ENCODE assay signal across 7 mouse cellular contexts in the genomic region with DNA sequence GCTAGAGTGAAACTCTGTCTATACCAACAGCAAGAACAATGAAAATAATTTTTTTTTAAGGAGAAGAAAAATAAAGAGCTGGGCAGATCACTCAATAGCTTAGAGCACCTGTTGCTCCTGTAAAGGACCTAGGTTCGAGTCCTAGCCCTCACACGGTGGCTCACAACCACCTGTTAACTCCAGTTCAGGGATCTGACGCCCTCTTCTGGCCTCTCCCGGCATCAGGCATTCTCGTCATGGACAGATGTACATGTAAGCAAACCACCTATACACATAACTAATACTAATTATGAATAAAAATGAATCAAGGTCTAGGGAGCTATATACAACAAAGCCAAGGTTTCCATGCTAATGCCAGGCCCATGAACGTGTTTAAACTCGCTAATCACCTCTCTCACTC. TPM values are rescaled to one million over a fixed set of nuclear protein-coding genes. Genes with fewer than 3 reads are reported as not detected.
DNase-seq lines count a peak whose midpoint lies in the region; ATAC-seq and TF ChIP-seq lines count a peak whose summit lies in the region.

No protein-coding gene starts in this region.

- 0 out of 2 replicates have a peak, but pooled peaks have one; percentile 45 for ATAC-seq in erythroid progenitor cell, adult 5-6 weeks (replicated peaks; ENCODE audit: low FRiP score, poor library complexity, severe bottlenecking)

- 0 out of 2 replicates have a peak, but pooled peaks have one; percentile 4 for TF ChIP-seq CTCF in testis, adult 2 months (IDR thresholded peaks at IDR 0.05; ENCODE audit: control insufficient read depth, insufficient read depth, insufficient replicate concordance, low read depth, low read length)
- TF ChIP-seq CTCF in liver, adult 2 months (IDR thresholded peaks at IDR 0.05; ENCODE audit: low read depth, low read length): peak; percentile 25; the same call in 1 of the 2 replicates

- no peak for DNase-seq in testis, postnatal 14 days (ENCODE audit: low spot score)
- no peak for DNase-seq in liver, adult 2 months (ENCODE audit: extremely low read depth, low read depth, low spot score)
- peak; percentile 57 for DNase-seq in testis, postnatal 10 days (ENCODE audit: low spot score)
- DNase-seq in left cerebral cortex, adult 8-10 months (ENCODE audit: low spot score in 2 of 2): no peak
- no peak for DNase-seq in frontal cortex, postnatal 36 days (ENCODE audit: low spot score in 2 of 2)

- TF ChIP-seq POLR2A in testis, adult 2 months (IDR thresholded peaks at IDR 0.05; ENCODE audit: control insufficient read depth, low read depth, low read length): no peak
- no peak for TF ChIP-seq POLR2A in liver, adult 2 months (IDR thresholded peaks at IDR 0.05; ENCODE audit: extremely low read depth, insufficient read depth, low read length)

- H3K4me3 ChIP-seq in testis, adult 2 months (ENCODE audit: control insufficient read depth, low read depth, low read length): peak overlapping the region; percentile 93
- peak overlapping the region; percentile 19; the same call in 1 of the 2 replicates for H3K4me3 ChIP-seq in liver, adult 2 months (ENCODE audit: insufficient read depth, low read depth, low read length)

- H3K9ac ChIP-seq in liver, adult 2 months (ENCODE audit: low read depth, low read length): peak overlapping the region; percentile 82; the same call in 1 of the 2 replicates

- 57% methylated on average over 7 of the region's 7 CpGs for WGBS in liver, adult 2 months

- H3K36me3 ChIP-seq in testis, adult 2 months (ENCODE audit: control insufficient read depth, insufficient read depth, low read length): no peaks in the 10 kb centered on the region
- peaks cover 20% of the 10 kb centered on the region for H3K36me3 ChIP-seq in liver, adult 2 months (ENCODE audit: control insufficient read depth, insufficient read depth, low read length)

- peaks cover 26% of the 10 kb centered on the region for H3K79me2 ChIP-seq in liver, adult 2 months (ENCODE audit: control insufficient read depth, insufficient read depth, low read length)

- no peaks in the 10 kb centered on the region for H3K27me3 ChIP-seq in testis, adult 2 months (ENCODE audit: control insufficient read depth, insufficient read depth, low read length)
- H3K27me3 ChIP-seq in liver, adult 2 months (ENCODE audit: control insufficient read depth, insufficient read depth, low read length): no peaks in the 10 kb centered on the region

- peaks cover 8% of the 10 kb centered on the region for H3K4me1 ChIP-seq in testis, adult 2 months (ENCODE audit: control insufficient read depth, insufficient read depth, low read length)
- H3K4me1 ChIP-seq in liver, adult 2 months (ENCODE audit: control insufficient read depth, insufficient read depth, low read length): peaks cover 6% of the 10 kb centered on the region

- no peak overlapping the region for H3K27ac ChIP-seq in testis, adult 2 months (ENCODE audit: control insufficient read depth, insufficient read depth, low read depth, low read length)
- H3K27ac ChIP-seq in liver, adult 2 months (replicated peaks; ENCODE audit: insufficient read depth, low read depth, low read length): no peak overlapping the region

RNA-seq across cellular contexts. Expression of gene Becn1, which starts 1.2 kb away (rescaled TPM):
- polyA plus RNA-seq in testis, adult 2 months (2012; rRNA removed): 111 and 116 TPM in 2 replicates
- 71.4 and 72.5 TPM in 2 replicates for total RNA-seq in erythroid progenitor cell, adult 5-6 weeks (2015; ENCODE audit: low replicate concordance)
- total RNA-seq in erythroid progenitor cell, adult 5-6 weeks (2017; ENCODE audit: low replicate concordance): 273 TPM in 2 replicates
- total RNA-seq in liver, adult 2 months (2014; rRNA removed): 43.8 and 57.8 TPM in 2 replicates
- polyA plus RNA-seq in liver, adult 2 months (2012; rRNA removed): 43.1 and 50.8 TPM in 2 replicates
- 100 to 1,000 TPM; 178 to 237 (median 199) TPM for total RNA-seq in left cerebral cortex, adult 8-10 months (2022)

RNA-seq across cellular contexts. Expression of gene Psme3, which starts 15.1 kb away (rescaled TPM):
- 59.1 and 74.5 TPM in 2 replicates for polyA plus RNA-seq in testis, adult 2 months (2012; rRNA removed)
- total RNA-seq in erythroid progenitor cell, adult 5-6 weeks (2015; ENCODE audit: low replicate concordance): 425 and 456 TPM in 2 replicates
- total RNA-seq in erythroid progenitor cell, adult 5-6 weeks (2017; ENCODE audit: low replicate concordance): 261 and 313 TPM in 2 replicates
- 15.8 and 16.8 TPM in 2 replicates for total RNA-seq in liver, adult 2 months (2014; rRNA removed)
- 34.5 and 37.9 TPM in 2 replicates for polyA plus RNA-seq in liver, adult 2 months (2012; rRNA removed)
- total RNA-seq in left cerebral cortex, adult 8-10 months (2022): 100 to 1,000 TPM; 108 to 132 (median 125) TPM

RNA-seq across cellular contexts. Expression of gene Coa3, which starts 22.0 kb away (rescaled TPM):
- 46.6 and 62.4 TPM in 2 replicates for polyA plus RNA-seq in testis, adult 2 months (2012; rRNA removed)
- 19.8 and 33.1 TPM in 2 replicates for total RNA-seq in erythroid progenitor cell, adult 5-6 weeks (2015; ENCODE audit: low replicate concordance)
- total RNA-seq in erythroid progenitor cell, adult 5-6 weeks (2017; ENCODE audit: low replicate concordance): 5.3 and 16.2 TPM in 2 replicates
- total RNA-seq in liver, adult 2 months (2014; rRNA removed): 74.7 and 96.8 TPM in 2 replicates
- polyA plus RNA-seq in liver, adult 2 months (2012; rRNA removed): 289 and 376 TPM in 2 replicates
- total RNA-seq in left cerebral cortex, adult 8-10 months (2022): 100 to 1,000 TPM in 2 of 4 experiments, 10 to 100 TPM in 2; 95.8 to 105 (median 101) TPM

RNA-seq across cellular contexts. Expression of gene Cntd1, which starts 22.1 kb away (rescaled TPM):
- polyA plus RNA-seq in testis, adult 2 months (2012; rRNA removed): 37.1 and 54.6 TPM in 2 replicates
- total RNA-seq in erythroid progenitor cell, adult 5-6 weeks (2015; ENCODE audit: low replicate concordance): 5.8 and 10.1 TPM in 2 replicates
- 11.1 and 11.6 TPM in 2 replicates for total RNA-seq in erythroid progenitor cell, adult 5-6 weeks (2017; ENCODE audit: low replicate concordance)
- total RNA-seq in liver, adult 2 months (2014; rRNA removed): not detected in 2 replicates
- polyA plus RNA-seq in liver, adult 2 months (2012; rRNA removed): not detected in 2 replicates
- total RNA-seq in left cerebral cortex, adult 8-10 months (2022): under 1 TPM; 0.25 to 0.55 (median 0.35) TPM

RNA-seq across cellular contexts. Expression of gene Aoc2, which starts 24.0 kb away (rescaled TPM):
- 4.7 TPM in 2 replicates for polyA plus RNA-seq in testis, adult 2 months (2012; rRNA removed)
- total RNA-seq in erythroid progenitor cell, adult 5-6 weeks (2015; ENCODE audit: low replicate concordance): 25.2 and 38.6 TPM in 2 replicates
- 12.8 and 18.9 TPM in 2 replicates for total RNA-seq in erythroid progenitor cell, adult 5-6 weeks (2017; ENCODE audit: low replicate concordance)
- 0.40 and 0.46 TPM in 2 replicates for total RNA-seq in liver, adult 2 months (2014; rRNA removed)
- 0.91 and 1.7 TPM in 2 replicates for polyA plus RNA-seq in liver, adult 2 months (2012; rRNA removed)
- 1 to 10 TPM; 3.8 to 5.3 (median 4.7) TPM for total RNA-seq in left cerebral cortex, adult 8-10 months (2022)
